Mouse (Mus musculus) heart, embryonic 15.5 days (tissue): ENCODE measurements at regions not wholly inside any gene's neighbourhood (a gene's known extent, or its start where the extent isn't known, plus 50 kb on each side); places are given as distances from the start of the nearest gene placed in this dataset.

ENCODE experiments used
- ATAC-seq: fragments of 200-750 bp; cut with Nextera tagmentation; replicated peaks from 2 replicates; pipeline ENCODE4 v1.8.0; 2017; ENCODE audit warnings: low read depth, moderate TSS enrichment; ENCODE audit not compliant: insufficient number of reproducible peaks, insufficient read depth, low FRiP score
- H3K27ac ChIP-seq: fragments of 300-500 bp; sonication (generic); 2 replicates; pipeline ENCODE4 v1.5.1; 2015; ENCODE audit warnings: mild to moderate bottlenecking, inconsistent platforms
- H3K27me3 ChIP-seq: fragments of 300-500 bp; sonication (generic); 2 replicates; pipeline ENCODE4 v1.6.1; 2015; ENCODE audit warnings: inconsistent platforms
- H3K36me3 ChIP-seq: fragments of 300-500 bp; sonication (generic); 2 replicates; pipeline ENCODE4 v1.6.1; 2015; ENCODE audit warnings: mild to moderate bottlenecking, inconsistent platforms
- H3K4me1 ChIP-seq: fragments of 300-500 bp; sonication (generic); replicated peaks from 2 replicates; pipeline ENCODE4 v1.6.1; 2015; ENCODE audit warnings: inconsistent platforms
- H3K4me2 ChIP-seq: fragments of 300-500 bp; sonication (generic); 2 replicates; pipeline ENCODE4 v1.6.1; 2015; ENCODE audit warnings: inconsistent platforms, mild to moderate bottlenecking, moderate library complexity
- H3K4me3 ChIP-seq: fragments of 300-500 bp; sonication (generic); 2 replicates; pipeline ENCODE4 v1.5.1; 2015; ENCODE audit warnings: mild to moderate bottlenecking, inconsistent platforms
- H3K9ac ChIP-seq: fragments of 300-500 bp; sonication (generic); 2 replicates; pipeline ENCODE4 v1.6.1; 2015; ENCODE audit warnings: mild to moderate bottlenecking, inconsistent platforms
- H3K9me3 ChIP-seq: fragments of 300-500 bp; sonication (generic); replicated peaks from 2 replicates; pipeline ENCODE4 v1.6.1; 2016; ENCODE audit warnings: inconsistent platforms
- WGBS: fragments of 180-500 bp; shearing (Covaris S2); methylation state at CpG from one replicate; pipeline ENCODE4 v1.1.7; 2015; ENCODE audit warnings: mixed read lengths; 5-methylcytosine and 5-hydroxymethylcytosine counted together

GRCm38 (mm10) chr19:60148313-60148965 lies 78.1 kb downstream of the Fam204a start:
- no peak overlapping the region for H3K9ac ChIP-seq
- no peak overlapping the region for H3K4me2 ChIP-seq
- no peak for ATAC-seq
- 58% methylated on average over 8 of the region's 8 CpGs for WGBS
- no peaks in the 10 kb centered on the region for H3K9me3 ChIP-seq
- no peak overlapping the region for H3K27ac ChIP-seq
- H3K27me3 ChIP-seq = peaks cover 35% of the 10 kb centered on the region
- no peak overlapping the region for H3K4me3 ChIP-seq
- H3K4me1 ChIP-seq = no peaks in the 10 kb centered on the region
- H3K36me3 ChIP-seq = no peaks in the 10 kb centered on the region

DNA sequence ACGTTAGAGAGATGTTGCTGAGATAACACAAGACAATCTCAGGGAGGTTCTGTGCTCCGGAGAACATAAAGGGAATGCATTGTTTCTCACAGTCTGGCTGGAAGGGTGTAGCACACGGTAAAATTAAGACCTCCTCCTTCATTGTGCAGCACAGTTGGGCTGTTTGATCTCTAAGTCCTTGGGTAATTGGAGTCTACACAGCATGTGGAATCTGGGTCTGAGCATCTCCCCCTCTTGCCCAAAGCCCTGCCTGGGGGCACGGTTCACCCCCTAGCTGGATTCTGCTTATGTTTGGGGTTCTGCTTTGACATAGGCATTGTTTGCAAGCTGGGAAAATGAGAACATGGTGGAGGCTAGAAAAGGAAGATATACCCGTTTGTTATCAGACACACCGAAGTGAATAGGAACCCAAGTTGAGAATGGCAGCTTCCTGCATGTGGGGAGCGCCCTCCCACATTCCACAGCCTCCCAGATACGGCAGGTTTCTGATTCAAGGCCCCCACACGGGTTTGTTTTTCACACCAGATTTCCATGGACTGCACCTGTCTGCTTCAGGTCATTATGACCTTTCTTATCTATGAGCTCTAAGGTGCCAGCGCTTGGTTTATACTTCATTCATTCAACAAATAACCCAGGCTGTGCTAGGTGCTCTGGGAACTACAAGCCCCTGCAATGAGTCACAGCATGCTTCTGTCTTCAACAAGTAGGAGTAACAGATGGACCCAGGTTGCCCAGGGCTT lies 79.9 kb downstream of the Fam204a start:
- ATAC-seq = no peak
- H3K4me3 ChIP-seq = no peak overlapping the region
- H3K27me3 ChIP-seq = peaks cover 35% of the 10 kb centered on the region
- H3K36me3 ChIP-seq = no peaks in the 10 kb centered on the region
- H3K27ac ChIP-seq = no peak overlapping the region
- WGBS = 46% methylated on average over 10 of the region's 10 CpGs
- no peak overlapping the region for H3K9ac ChIP-seq
- no peak overlapping the region for H3K4me2 ChIP-seq
- no peaks in the 10 kb centered on the region for H3K9me3 ChIP-seq
- H3K4me1 ChIP-seq = no peaks in the 10 kb centered on the region

GRCm38 (mm10) chr19:60145242-60145641 lies 81.3 kb downstream of the Fam204a start:
- H3K9me3 ChIP-seq = no peaks in the 10 kb centered on the region

GRCm38 (mm10) chr19:60144336-60144989 lies 82.0 kb downstream of the Fam204a start:
- WGBS = 7% methylated on average over 20 of the region's 20 CpGs
- Histone ChIP-seq H3K4me2 (peak overlapping the region; percentile 53), H3K27me3 (peaks cover 35% of the 10 kb centered on the region), H3K27ac (no peak overlapping the region), H3K4me1 (no peaks in the 10 kb centered on the region), H3K9me3 (no peaks in the 10 kb centered on the region), H3K9ac (no peak overlapping the region), H3K4me3 (peak overlapping the region; percentile 32), H3K36me3 (no peaks in the 10 kb centered on the region)
- ATAC-seq = no peak

More at GRCm38 (mm10) chr19:60145242-60145641, 81.3 kb downstream of the Fam204a start:
- Histone ChIP-seq H3K4me3 (no peak overlapping the region), H3K9ac (no peak overlapping the region), H3K4me1 (no peaks in the 10 kb centered on the region), H3K36me3 (no peaks in the 10 kb centered on the region), H3K27ac (no peak overlapping the region), H3K4me2 (no peak overlapping the region), H3K27me3 (peaks cover 35% of the 10 kb centered on the region)
- 85% methylated on average over 5 of the region's 5 CpGs for WGBS
- ATAC-seq = no peak

- Histone ChIP-seq H3K4me2 (no peak overlapping the region), H3K27ac (no peak overlapping the region), H3K27me3 (no peaks in the 10 kb centered on the region), H3K36me3 (no peaks in the 10 kb centered on the region), H3K9me3 (no peaks in the 10 kb centered on the region), H3K4me3 (no peak overlapping the region), H3K9ac (no peak overlapping the region), H3K4me1 (no peaks in the 10 kb centered on the region)
- ATAC-seq = no peak
- WGBS = 56% methylated on average over 2 of the region's 2 CpGs
These were observed 87.6 kb downstream of the Fam204a start for GRCm38 (mm10) chr19:60138881-60139280.

GRCm38 (mm10) chr19:60136491-60136890 lies 90.0 kb downstream of the Fam204a start:
- no peak for ATAC-seq

GRCm38 (mm10) chr19:60134447-60135328 lies 91.8 kb downstream of the Fam204a start:
- Histone ChIP-seq H3K27ac (no peak overlapping the region), H3K4me1 (no peaks in the 10 kb centered on the region), H3K27me3 (no peaks in the 10 kb centered on the region), H3K4me2 (no peak overlapping the region), H3K36me3 (no peaks in the 10 kb centered on the region), H3K4me3 (no peak overlapping the region), H3K9me3 (no peaks in the 10 kb centered on the region), H3K9ac (no peak overlapping the region)
- 55% methylated on average over 4 of the region's 4 CpGs for whole genome bisulfite sequencing
- no peak for ATAC-seq

More at GRCm38 (mm10) chr19:60136491-60136890, 90.0 kb downstream of the Fam204a start:
- WGBS = 84% methylated on average over 1 of the region's 1 CpGs
- H3K27me3 ChIP-seq = no peaks in the 10 kb centered on the region
- H3K27ac ChIP-seq = no peak overlapping the region
- no peak overlapping the region for H3K4me3 ChIP-seq
- H3K9ac ChIP-seq = no peak overlapping the region
- no peak overlapping the region for H3K4me2 ChIP-seq
- no peaks in the 10 kb centered on the region for H3K36me3 ChIP-seq
- no peaks in the 10 kb centered on the region for H3K4me1 ChIP-seq
- H3K9me3 ChIP-seq = no peaks in the 10 kb centered on the region

- Histone ChIP-seq H3K27me3 (no peaks in the 10 kb centered on the region), H3K27ac (no peak overlapping the region), H3K9me3 (no peaks in the 10 kb centered on the region), H3K4me1 (no peaks in the 10 kb centered on the region), H3K4me2 (no peak overlapping the region), H3K4me3 (no peak overlapping the region), H3K9ac (no peak overlapping the region), H3K36me3 (no peaks in the 10 kb centered on the region)
- WGBS = 82% methylated on average over 2 of the region's 2 CpGs
- no peak for ATAC-seq
These were observed 96.9 kb downstream of the Fam204a start for GRCm38 (mm10) chr19:60129635-60130034.

DNA sequence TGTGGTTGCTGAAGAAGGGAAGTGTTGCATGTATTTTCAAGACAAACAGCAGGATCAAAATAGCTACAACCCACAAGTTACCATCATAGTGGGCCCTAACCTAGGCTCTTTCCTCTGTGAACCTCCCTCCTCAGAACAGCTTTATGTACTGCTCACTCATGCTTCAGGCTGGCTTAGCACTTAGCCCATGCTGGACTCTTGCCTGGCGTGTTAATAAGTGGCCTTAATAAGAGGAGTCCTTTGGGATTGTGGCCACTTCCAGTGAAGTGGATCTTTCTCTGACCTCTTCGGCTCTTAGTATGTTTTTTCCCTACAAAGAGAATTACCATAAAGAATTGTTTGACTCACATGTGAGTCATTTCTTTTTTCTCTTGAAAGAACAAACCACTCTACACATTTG lies 101.9 kb downstream of the Fam204a start:
- Histone ChIP-seq H3K9ac (no peak overlapping the region), H3K4me2 (no peak overlapping the region), H3K4me1 (no peaks in the 10 kb centered on the region), H3K27me3 (no peaks in the 10 kb centered on the region), H3K27ac (no peak overlapping the region), H3K9me3 (no peaks in the 10 kb centered on the region), H3K36me3 (no peaks in the 10 kb centered on the region), H3K4me3 (no peak overlapping the region)
- no peak for ATAC-seq
- 78% methylated on average over 2 of the region's 2 CpGs for WGBS

DNA sequence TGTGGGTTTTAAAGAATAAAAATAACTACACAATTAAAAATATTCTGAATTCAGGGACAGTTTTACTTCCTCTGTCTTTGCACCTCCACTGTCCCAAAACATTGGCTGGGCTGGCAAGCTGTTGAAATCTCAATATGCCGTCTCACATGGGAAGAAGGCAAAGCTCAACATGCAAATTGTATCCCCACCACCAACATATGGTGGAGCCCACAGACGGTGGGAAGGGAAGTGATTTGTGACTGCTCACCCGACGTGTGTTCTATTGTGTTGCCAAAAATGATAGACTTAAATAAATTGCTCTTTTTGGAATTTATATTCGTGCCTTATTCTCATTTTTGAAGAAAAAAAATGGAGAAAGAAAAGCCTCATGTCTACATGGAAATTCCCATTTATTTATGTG lies 105.6 kb downstream of the Fam204a start:
- Histone ChIP-seq H3K9me3 (no peaks in the 10 kb centered on the region), H3K4me3 (no peak overlapping the region), H3K4me1 (no peaks in the 10 kb centered on the region), H3K4me2 (no peak overlapping the region), H3K27ac (no peak overlapping the region), H3K27me3 (no peaks in the 10 kb centered on the region), H3K36me3 (no peaks in the 10 kb centered on the region), H3K9ac (no peak overlapping the region)
- no peak for ATAC-seq
- 76% methylated on average over 5 of the region's 5 CpGs for WGBS

GRCm38 (mm10) chr19:60119051-60119450 lies 107.5 kb downstream of the Fam204a start:
- no peak for ATAC-seq
- Histone ChIP-seq H3K4me2 (no peak overlapping the region), H3K9me3 (no peaks in the 10 kb centered on the region), H3K4me3 (no peak overlapping the region), H3K27ac (no peak overlapping the region), H3K36me3 (no peaks in the 10 kb centered on the region), H3K27me3 (no peaks in the 10 kb centered on the region), H3K9ac (no peak overlapping the region), H3K4me1 (no peaks in the 10 kb centered on the region)
- WGBS = 33% methylated on average over 1 of the region's 1 CpGs
